Mouse (Mus musculus) megakaryocyte, embryonic 14.5 days (primary cell): ENCODE measurements around the gene Slc36a2.

Experiments used
- FLI1 ChIP-seq: IDR thresholded peaks from 2 replicates; pipeline ENCODE4 v1.6.1; 2012; ENCODE audit warnings: low read length, inconsistent platforms, mixed read lengths
- GATA1 ChIP-seq: IDR thresholded peaks from 3 replicates; pipeline ENCODE4 v1.6.1; 2012; ENCODE audit warnings: mixed read lengths, low read length, inconsistent platforms, borderline replicate concordance

DNA sequence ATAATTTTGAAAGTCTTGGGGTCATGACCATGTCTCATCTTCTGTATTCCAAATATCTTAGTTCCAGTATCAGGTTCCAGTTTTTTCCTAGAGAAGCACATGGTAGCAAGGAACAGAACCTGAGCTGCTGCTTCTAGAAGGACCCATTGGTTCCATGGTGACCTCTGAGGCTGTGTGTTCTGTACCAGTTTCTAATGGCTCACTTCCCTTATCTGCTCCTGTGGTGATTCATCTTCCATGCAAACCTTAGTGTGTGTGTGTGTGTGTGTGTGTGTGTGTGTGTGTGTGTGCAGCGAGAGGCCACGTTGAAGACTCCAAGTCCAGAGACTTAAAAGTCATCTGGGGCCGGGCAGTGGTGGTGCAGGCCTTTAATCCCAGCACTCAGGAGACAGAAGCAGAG, 68.9 kb downstream of the Slc36a2 start:
- no peak for TF ChIP-seq GATA1
- no peak for TF ChIP-seq FLI1
